Mouse (Mus musculus): ENCODE results near the gene Camk2d.

Gene Camk2d

GRCm38 (mm10) chr3:126691565-126691964 lies 95.5 kb downstream of the Camk2d start:
- no peak for DNase-seq (ENCODE audit: low spot score)

DNA sequence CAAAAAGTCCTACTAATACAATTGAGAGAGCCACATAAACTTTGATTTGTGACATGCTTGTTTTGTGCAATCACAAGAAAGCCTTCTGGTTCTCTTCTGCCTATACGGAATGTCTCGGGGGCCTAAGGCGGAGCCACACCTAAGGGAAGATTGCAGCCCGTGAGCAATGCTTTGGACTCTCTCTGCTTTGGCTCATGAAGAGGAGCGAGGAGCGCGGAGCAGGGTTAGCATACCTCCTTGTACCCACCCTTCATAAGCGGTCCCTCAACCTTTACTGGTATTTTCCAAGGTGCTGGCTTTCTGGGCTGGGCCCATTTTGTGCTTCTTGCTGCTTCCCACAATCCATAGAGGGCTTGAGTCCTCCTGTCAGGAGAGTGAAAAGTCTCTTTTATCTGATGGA lies 96.7 kb downstream of the Camk2d start:
- no peak for DNase-seq (ENCODE audit: low spot score)

DNA sequence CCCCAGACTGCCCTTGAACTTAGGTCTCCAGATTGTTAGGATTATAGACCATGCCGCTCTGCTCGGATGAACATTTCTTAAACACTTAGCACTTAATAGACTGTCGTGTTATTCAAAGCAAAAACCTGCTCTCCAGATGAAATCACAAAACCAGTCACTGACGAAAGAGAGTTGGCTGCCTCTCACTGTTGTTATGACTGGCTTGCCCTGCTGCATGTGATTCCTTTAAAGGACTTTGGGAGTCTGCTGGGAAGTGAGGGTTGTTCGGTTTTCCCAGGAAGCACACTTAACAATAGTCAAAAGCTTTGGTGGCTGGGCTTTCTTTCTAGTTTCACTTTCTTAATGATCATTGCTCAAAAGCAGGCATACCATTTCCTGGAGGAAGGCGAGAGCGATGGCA lies 97.2 kb downstream of the Camk2d start:
- DNase-seq (ENCODE audit: low spot score): no peak

DNA sequence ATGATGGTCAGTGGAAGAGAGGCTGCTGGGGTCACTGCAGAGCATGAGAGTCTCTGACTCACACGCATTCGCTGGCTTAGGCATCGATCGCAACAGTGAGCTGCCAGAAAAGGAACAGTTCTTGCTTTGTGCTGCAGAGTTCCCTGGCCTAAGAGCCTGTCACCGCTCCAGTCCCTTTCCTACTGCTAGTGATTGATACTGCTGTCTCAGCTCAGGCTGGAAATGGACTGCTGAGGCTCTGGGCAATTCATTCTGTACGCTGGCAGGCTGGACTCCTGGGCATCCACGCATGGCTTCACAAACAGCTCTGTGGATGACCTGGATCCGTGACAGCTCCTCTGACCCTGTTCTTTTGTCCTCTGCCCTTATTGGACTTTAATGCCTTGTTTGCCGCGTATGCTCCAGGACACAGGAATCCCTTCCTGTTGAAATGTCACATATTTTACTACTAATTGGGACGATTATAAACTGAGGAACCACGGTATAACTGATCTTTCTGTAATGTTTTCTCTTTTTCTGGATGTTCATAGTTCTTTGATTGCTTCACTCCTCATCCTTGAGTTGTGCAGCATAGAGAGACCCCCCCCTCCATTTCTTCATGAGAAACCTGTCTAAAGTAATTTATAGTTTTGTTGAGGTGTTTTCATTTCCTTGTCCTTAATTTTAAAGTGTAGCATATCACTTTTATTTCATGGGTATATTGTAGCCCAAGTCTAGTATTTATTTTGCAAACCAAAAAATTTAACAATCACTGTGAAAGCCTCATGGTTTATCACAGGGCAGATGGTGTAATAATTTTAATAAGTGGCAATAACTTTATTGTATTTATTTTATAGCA lies 99.6 kb downstream of the Camk2d start:
- no peak for DNase-seq (ENCODE audit: low spot score)

GRCm38 (mm10) chr3:126696620-126697019 lies 100.5 kb downstream of the Camk2d start:
- no peak for DNase-seq (ENCODE audit: low spot score)

DNA sequence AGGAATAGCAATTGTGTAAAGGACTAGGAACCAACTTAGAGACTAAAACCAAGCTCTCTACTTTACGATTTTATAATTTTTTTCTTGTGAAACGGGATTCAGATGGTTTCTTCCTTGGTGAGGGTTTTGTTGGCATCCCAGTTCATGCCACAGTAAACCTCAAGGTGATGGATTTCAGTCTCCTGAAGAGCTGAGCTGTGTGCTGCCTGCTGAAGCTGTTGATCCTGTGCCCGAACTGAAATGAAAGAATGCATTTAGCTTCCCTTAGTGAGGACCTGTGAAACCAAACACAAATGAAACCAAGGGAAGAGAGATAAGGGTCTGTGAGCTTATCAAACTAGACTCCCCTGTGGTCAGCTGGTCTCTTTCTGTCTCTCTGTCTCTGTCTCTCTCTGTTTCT lies 103.6 kb downstream of the Camk2d start:
- no peak for DNase-seq (ENCODE audit: low spot score)

DNA sequence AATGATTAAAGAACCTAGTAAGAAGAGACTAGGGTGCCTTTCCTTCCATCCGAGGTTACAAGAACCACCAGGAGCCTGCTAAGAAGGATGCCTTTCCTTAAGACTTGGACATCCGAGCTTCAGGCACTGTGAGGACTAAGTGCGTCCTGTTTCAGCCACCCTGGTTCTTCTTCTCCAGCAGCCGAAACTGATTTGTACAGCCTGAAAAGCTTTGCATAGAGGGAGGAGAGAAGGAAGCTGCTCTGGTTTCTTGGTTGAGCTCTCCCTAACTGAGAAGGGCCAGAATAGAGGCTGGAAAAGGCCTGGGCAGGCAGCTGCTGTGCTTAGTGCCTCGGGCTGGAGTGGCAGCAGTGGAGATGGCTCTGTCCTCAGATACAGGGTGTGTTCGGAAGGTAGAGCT lies 105.0 kb downstream of the Camk2d start:
- DNase-seq (ENCODE audit: low spot score): no peak

GRCm38 (mm10) chr3:126701586-126701985 lies 105.5 kb downstream of the Camk2d start:
- no peak for DNase-seq (ENCODE audit: low spot score)

DNA sequence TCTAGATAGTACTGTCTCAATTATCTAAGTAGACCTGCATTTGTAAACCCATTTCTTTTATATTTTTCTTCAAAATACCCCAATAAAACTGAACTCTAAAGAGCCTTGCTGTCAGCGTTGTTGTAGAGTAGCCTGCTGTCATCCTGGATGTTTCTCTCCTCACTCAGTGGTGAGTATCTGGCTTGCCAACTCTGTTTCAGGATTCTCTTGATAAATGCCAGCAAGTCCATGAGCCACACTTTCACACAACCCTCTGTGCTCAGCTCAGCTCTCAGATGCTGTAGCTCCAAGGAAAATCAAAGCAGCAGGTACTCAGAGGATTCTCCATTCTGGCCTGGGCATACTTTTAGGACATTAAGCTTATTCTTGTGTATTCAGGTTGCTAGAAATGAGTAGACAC lies 109.4 kb downstream of the Camk2d start:
- DNase-seq (ENCODE audit: low spot score): no peak

DNA sequence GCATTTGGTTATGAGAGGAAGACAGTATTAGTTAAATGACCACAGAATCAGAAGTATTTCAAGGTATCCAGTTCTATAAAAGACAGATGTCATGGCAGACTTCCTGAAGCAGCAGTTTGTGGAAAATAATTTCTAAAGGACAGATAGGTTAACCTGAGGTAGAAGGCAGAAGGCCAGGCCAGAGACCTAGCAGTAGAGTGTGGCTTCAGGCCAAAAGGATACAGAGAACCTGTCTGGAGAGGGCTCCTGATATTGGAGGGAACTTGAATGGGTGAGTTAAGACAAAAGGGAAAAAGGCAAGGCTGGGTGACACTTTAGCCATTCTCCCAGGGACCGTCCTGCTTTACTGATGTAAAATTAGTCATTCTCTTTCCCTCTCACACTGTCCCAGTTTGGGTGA lies 118.2 kb downstream of the Camk2d start:
- no peak for DNase-seq (ENCODE audit: low spot score)

- DNase-seq (ENCODE audit: low spot score): no peak
Measured at GRCm38 (mm10) chr3:126723021-126723449, 126.9 kb downstream of the Camk2d start.

DNA sequence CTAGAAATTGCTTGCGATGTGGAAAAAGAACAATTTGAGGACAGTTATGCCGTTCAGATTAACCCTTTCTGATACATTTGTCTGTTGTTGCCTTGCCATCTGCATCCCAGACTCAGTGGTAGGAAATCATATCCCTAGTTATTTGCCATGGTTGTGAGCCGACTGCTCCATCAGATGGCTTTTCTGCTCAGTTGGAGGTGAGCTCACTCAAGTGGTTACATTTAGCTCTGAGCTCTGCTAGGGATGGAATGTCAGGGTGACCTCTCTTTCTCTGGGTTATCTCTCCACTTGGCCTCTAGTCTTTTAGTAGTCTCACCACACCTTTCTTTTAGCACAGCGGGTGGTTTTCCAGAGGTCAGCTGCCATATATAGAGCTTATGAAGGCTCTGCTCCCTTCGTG lies 127.4 kb downstream of the Camk2d start:
- DNase-seq (ENCODE audit: low spot score): no peak

DNA sequence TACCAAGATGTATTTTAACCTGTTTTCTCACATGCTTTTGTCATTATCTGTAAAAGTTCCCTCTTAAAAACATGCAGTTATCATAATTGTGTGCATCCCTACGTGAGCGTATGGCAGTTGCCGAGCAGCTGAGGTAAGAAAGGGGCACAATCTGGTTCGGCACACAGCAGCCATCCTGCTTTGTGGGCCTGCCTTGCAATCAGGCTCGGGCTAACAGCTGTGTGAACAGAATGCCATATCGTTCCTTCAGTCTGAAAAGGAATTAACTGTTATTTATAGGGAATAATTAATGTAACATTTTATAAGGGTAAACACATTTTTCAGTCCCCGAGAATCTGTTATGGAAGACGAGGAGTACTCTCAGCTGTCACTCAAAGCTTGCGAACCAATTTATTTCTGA lies 129.5 kb downstream of the Camk2d start:
- DNase-seq (ENCODE audit: low spot score): no peak

- no peak for DNase-seq (ENCODE audit: low spot score)
Measured at GRCm38 (mm10) chr3:126727387-126727786, 131.3 kb downstream of the Camk2d start.

DNA sequence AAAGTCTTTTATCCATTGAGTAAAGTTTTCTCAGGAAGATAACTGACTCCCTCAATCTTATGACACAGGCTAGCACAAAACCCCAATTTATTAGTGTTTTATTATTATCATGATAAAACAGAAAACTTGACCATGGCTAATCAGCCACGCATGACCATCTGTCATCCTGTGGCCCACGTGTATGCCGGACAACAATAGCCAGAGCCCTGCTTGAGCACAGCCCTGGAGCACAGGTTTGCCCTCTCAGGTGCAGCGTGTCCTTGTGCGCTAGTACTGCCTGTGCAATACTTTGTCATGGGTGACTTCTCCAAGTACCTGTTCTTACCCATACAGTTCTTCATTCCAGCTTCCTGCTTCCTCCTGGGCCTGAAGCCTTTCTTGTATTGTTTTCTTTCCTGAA lies 134.3 kb downstream of the Camk2d start:
- no peak for DNase-seq (ENCODE audit: low spot score)

DNA sequence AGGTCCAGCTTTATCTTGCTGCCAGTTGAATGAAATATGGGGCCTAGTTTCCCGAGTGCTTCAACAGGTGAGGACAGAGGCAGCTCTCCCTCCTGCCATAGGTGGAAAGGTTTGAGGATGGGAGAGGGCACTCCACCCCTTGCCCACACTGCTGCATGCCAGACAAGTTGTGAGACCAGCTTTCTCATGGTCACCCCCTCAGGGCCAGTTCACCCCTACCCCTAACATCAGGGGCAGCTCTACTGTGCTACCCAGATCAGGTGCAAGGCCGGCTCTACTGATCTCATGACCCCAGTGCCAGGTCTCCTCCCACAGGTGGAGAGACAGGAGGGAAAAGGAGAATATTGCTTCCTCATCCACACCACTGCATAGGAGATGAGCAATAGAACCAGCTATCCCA lies 136.2 kb downstream of the Camk2d start:
- no peak for DNase-seq (ENCODE audit: low spot score)

DNA sequence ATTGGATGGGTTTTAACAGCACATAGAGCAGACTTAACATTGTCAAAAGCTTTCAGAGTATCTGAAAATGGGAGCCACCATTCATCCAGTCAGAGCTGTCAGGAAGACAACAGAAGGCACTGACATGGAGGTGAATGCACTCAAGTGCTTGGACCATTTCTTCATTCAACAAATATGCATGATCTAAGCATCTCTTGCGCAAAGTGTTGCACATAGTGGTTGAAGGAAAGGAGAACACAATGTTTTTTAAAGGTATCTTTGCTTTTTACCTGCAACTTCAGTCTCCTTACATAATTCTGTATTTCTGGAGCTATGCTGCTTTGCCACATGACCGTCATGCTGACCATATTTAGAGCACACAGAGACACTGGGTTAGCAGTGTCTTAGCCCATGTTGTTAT lies 138.4 kb downstream of the Camk2d start:
- DNase-seq (ENCODE audit: low spot score): no peak

GRCm38 (mm10) chr3:126735211-126735610 lies 139.1 kb downstream of the Camk2d start:
- DNase-seq (ENCODE audit: low spot score): no peak

- DNase-seq (ENCODE audit: low spot score): no peak
Measured at GRCm38 (mm10) chr3:126737128-126737527, 141.0 kb downstream of the Camk2d start.

GRCm38 (mm10) chr3:126740146-126740545 lies 144.0 kb downstream of the Camk2d start:
- DNase-seq (ENCODE audit: low spot score): no peak

DNA sequence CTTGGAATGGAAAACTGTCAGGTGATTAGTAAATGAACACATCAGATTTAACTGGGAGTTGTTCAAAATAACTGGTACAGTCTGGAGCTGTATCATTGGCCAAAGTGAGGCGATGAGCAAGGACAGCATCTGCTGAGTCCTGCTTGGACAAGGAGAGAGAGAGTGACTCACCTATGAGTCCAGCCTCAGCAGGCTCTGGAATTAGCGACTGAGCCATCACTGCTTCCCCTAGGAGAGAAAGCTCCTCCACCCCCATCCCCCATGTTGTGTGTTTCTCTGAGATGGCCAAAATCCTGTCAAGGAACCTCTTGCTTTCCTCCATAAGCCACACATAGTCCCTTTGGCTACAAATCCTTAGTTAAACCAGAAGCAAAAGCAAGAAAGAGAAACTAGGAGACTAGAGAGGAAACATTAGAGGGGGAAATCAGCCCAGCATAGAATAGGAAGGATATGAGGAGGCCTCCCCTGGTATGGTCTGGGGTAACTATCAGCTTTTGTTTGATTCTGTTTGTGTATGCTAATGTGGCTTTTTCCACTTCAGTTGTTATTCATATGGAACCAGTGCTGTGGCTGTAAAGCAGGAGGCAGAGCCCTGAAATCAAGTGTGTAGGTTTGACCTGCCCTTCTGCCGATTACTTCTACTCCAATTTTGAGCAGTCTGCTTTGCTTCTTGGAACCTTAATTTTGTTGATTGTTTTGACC lies 148.5 kb downstream of the Camk2d start:
- DNase-seq (ENCODE audit: low spot score): no peak

- DNase-seq (ENCODE audit: low spot score): no peak
Measured at GRCm38 (mm10) chr3:126746148-126746803, 150.2 kb downstream of the Camk2d start.

DNA sequence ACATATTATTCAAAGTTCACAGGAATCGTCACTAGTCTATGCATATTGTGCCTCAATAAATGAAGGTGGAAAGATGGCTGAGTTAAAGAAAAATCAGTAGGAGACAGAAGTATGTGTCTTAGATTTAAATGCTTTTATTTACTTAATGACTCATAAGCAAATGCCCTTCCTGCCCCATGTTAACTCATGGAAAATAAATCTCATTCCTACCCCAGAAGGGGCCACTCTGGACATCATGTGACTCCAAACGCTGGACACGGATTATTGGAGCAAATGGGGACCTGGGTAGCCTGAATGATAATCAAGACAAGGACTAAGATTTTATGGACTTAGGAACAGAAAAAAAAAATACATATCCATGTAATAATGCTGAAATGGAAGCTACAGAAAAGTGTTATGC lies 151.5 kb downstream of the Camk2d start:
- DNase-seq (ENCODE audit: low spot score): no peak

Measured in urinary bladder, postnatal 10 days (tissue).